Mouse (Mus musculus): ENCODE measurements at regions not wholly inside any gene's neighbourhood (a gene's known extent, or its start where the extent isn't known, plus 50 kb on each side); places are given as distances from the start of the nearest gene placed in this dataset.
A peak's percentile ranks its signal among the peaks of the same experiment; 100 is the strongest.

DNA sequence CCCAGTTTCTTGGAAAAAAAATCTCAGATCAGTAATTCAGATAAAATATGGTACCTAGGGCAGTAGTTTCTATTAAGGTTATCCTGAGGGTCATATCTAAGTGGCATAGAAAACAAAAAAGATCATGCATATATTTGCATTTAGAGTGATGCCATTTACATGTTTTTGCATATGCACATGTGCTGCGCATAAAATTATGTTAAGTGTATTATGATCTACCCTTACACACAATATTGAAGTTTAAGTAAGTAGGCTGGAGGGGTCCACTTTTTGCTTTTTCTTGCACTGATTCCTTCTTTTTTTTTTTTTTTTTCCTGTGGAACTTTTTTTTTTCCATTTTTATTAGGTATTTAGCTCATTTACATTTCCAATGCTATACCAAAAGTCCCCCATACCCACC is 193.1 kb upstream of the Ptbp2 start:
- intact Hi-C loops (cut with DNase I; ENCODE audit: low total_unique reads): no loop called here
- no peak for DNase-seq

DNA sequence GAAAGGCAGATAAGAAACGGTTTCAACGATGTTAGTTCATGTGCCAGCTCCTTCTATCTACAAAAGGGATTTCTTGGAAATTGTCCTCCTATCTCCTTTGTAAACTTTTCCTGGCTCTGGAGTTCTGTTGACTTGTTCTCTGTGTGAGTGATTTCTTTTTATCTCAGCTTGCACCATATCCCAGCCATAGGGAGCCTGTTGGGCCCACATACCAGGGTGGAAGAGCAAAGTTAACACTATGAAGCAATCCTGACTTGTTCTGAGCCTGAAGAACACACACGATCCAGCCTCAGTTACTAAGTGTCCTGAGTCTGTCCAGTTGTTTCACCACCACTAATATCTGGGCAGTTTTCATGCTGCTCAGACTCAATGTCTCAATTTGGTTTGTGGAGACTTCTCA is 192.1 kb upstream of the Ptbp2 start:
- DNase-seq: no peak
- intact Hi-C loops (cut with DNase I; ENCODE audit: low total_unique reads): no loop called here

DNA sequence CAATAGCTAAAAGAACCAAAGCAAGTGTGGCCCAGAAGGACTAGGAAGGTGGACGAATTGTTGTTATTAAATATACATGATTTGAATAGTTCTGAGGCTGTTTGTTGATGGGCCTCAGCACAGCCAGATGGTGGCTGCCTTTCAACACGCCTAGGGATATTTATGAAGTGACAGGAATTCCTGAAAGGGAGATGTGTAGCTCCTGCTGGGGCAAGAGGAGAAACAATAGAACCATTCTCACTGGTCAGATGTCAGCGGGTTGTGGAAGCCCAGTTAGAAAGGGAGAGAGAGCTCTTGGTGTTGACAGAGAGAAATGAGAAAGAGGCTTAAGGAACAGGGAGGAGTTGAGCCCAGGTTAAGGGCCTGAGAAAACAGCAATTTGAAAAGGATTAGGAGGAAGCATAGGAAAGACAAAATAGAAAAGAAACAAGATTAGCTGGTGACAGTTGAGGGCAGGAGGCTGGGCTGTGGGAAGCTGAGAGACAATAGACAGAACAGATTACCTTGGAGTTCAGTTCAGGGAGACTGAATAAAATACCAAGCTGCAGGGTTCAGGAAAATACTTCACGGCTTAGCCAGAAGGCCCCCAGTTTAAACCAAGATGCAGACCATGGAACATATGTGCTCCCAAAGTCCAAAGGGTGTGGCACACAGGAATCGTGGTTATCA is 174.7 kb upstream of the Ptbp2 start:
- DNase-seq: no peak
- intact Hi-C loops (cut with DNase I; ENCODE audit: low total_unique reads): no loop called here

DNA sequence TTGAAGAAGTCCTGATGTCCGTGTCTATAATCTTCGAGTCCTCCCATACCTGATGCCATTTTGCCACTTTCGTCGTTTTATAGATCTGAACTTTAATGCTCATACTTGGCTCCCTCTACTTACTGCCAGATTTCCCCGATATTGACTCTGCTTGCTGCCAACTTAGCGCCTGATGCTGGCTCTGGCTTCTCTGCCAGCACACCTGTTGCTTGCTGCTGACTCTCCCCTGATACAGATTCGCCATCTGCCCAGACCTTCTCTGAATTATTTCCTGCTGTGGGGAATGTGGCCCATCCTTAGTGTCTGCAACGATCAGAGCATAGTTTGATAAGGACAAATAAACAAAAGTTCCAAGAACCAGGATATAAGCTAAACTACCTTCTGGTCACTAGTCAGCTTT is 173.3 kb upstream of the Ptbp2 start:
- DNase-seq: no peak
- intact Hi-C loops (cut with DNase I; ENCODE audit: low total_unique reads): no loop called here

DNA sequence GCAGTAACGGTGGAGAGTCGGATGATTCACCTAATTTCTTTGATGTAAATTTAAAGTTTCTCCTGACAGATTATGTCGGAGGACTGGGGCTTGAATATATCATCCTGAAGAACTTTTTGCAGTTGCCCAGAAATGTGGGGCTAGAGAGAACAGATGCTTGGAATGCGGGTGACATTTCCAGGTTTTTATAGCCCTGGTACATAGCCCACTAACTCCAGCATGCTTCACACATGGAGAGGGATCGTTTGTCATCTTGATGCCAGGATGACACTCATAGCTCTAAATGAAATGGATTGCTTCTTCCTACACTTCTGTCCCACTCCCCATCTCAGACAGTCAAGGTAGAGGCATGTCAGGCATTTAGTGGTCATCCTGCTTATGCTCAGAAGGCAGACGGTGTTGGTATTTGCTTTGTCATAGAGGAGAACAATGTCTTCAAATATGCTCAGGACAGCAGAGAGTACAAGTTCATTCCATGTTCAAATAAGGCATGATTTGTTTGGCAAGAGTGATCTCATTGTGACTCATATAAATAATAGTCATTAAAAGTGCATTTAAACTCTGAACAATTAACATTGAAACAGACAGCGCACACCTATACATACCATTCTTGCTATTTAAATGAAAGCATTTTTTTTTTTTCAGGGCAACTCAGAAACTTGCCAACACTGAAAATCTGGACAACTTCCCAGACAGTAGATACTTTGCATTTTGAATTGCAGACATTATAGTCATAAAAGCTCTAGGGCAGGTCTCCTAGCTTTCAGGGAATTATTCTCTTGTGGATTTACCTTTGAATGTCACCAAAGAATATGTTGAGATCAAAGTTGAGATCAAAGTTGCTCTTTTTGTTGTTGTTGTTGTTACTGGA is 171.7 kb upstream of the Ptbp2 start:
- no peak for DNase-seq
- intact Hi-C loops (cut with DNase I; ENCODE audit: low total_unique reads): no loop called here

DNA sequence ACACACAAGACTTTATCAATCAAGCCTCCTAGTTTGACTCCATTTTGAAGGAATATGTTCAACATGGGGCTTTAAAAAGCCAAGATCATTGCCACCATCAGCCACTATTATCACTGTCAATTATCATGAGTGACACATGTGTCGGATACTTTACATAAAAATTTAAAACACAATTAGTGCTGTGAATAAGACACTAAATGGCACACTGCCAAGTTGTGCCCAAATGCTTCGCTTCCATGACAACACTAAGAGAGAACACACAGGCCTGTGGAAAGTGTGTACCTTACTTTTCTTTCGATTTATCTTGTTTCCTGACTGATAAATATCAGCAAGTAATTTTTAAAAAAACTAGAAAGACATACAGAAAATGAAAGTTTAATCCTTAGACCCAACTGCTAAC is 166.5 kb upstream of the Ptbp2 start:
- intact Hi-C loops (cut with DNase I; ENCODE audit: low total_unique reads): no loop called here

DNA sequence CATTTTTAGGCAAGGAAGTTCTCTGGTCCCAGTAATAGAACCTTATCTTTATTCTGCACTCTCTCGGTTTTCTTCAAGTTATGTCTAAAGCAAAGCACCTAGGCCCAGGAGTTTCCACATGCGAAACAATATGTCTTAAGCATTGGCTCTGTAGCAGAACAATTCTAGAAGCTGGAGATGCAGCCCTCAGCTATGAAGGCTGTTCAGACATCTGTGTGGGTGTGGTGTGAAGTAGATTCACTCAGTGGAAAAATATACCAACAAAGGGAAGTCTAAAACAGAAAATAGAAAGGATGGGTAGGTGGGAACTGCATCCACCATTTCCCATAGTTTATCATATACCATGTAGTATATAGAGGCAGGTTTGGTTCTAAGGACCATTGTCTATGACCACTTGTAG is 165.8 kb upstream of the Ptbp2 start:
- DNase-seq: no peak
- intact Hi-C loops (cut with DNase I; ENCODE audit: low total_unique reads): no loop called here

More for the DNA sequence above, 166.5 kb upstream of the Ptbp2 start:
- no peak for DNase-seq

DNA sequence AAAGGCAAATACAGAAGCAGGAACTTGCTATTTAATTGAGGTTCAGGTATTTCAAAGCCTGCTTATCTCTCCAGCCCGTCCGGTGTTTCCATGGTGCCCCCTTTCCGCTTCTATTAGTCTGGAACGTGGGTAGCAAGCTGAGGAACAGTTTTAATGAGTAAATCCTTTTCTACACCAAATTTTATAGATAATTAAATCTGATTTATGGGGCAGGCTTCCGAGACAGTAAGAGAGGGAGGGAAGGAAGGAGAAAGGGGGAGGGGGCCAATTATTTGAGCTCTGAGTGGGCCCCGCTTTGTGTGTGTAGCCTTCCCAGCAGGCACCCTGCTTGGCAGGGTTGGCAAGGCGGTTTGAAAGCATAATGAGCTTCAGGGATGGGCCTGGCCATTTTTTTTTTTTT is 165.4 kb upstream of the Ptbp2 start:
- DNase-seq: no peak
- intact Hi-C loops (cut with DNase I; ENCODE audit: low total_unique reads): no loop called here

DNA sequence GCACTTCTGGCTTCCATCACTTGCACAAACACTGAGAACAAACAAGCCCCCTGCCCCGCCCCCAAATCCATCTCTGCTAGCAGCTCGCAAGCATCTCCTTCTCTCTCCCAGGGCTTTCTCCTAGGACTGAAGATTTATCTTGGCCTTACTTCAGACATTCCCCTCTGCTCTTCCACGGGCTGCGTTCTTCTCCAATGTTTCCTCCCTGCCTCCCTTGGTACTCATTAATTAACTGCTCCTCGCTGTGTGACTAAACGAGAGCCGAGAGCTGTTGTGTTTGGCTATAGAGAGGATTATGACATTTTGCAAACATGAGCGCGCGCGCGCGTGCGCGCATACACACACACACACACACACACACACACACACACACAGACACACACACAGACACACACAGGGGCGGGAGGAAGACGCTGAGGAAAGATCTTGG is 164.8 kb upstream of the Ptbp2 start:
- intact Hi-C loops (cut with DNase I; ENCODE audit: low total_unique reads): no loop called here
- peak; percentile 23 for DNase-seq

DNA sequence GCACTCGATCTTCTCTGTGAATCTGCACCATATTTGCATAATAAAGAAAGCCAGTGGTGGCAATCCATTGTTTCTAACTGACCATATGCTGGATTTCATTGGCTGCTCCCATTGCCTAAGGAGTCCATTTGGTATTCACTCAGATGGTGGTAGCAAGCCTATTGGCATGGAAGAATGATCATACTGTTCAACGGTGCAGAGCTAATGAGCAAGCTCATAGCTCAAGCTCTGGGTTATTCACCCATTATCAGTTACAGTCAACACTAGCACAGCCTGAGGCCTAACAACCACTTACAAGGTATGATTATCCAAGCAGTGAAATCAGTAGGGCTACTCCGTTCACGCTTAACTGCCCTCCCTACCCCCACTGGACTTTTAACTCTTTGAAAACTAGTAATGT is 162.9 kb upstream of the Ptbp2 start:
- no peak for DNase-seq
- intact Hi-C loops (cut with DNase I; ENCODE audit: low total_unique reads): no loop called here

DNA sequence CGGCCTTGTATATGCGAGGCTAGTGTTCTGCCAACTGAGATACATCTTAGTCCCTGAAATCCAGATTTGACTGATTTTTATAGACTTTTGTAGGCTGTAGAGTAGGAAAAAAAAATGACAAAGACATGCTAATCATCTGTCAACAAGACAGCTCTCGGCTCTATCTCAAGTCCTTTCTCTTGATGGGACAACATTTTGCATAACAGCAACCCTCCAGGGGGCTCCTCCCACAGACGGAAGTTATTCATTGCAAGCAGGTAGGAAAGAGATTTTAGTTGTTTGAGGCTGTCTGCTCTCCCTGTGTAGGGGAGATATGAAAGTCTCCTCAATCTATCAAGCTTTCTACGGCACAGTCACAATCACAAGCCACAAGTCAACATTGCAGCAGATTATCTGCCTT is 159.8 kb upstream of the Ptbp2 start:
- intact Hi-C loops (cut with DNase I; ENCODE audit: low total_unique reads): no loop called here
- no peak for DNase-seq

DNA sequence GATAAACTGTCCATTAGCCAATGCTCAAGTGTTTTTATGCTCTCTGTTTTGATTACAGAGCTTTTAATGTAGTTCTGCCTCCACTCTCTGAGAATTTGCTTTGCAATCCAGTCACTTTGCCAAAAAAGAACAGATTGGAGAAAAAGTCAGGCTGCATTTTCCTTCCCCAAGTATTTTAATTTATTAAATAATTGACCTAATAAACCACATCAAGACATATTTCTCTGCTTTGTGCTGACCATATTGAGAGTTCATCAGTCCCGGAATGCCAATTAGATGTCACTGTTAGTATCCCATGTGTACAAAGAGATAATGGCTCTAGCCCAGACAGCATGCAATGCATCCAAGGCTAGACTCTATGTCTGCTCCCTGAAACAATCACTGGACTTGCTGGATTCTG is 154.8 kb upstream of the Ptbp2 start:
- no peak for DNase-seq
- intact Hi-C loops (cut with DNase I; ENCODE audit: low total_unique reads): no loop called here

DNA sequence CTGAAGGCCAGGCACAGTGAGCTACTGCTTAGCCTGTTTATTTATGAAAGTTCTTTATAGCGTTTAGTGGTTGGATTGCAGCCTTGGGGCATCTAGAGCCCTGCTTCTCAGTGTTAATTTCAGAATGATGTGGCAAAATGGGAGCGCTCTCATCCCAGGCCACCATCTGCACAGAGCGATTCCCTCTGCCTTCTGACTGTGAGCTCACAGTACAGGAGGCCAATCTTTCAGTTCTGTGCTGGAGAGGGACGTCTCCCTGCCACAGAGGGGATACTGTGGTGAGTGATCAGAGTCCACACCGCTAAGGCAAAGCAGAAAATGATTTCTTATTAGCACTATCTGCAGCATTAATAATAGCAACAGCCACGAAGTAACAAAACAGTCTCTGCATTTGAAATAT is 154.2 kb upstream of the Ptbp2 start:
- no peak for DNase-seq
- intact Hi-C loops (cut with DNase I; ENCODE audit: low total_unique reads): no loop called here

DNA sequence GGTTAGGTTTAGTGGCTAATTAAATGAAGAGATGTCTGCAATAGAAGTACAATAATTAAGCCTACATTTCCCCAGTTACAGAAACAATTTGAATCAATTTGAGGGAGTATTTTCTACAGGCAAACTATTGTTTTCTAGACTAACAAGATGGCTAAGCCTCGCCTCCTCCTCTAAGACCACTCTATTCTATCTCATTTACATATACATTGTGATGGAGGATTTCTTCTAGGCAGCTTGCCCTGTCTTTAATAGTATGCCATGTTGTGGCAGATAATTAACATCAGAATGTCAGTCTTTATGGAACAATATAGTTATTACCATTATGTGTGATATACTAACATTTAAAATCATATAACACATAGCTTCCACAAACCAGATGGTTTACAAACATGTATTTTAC is 152.3 kb upstream of the Ptbp2 start:
- intact Hi-C loops (cut with DNase I; ENCODE audit: low total_unique reads): no loop called here

DNA sequence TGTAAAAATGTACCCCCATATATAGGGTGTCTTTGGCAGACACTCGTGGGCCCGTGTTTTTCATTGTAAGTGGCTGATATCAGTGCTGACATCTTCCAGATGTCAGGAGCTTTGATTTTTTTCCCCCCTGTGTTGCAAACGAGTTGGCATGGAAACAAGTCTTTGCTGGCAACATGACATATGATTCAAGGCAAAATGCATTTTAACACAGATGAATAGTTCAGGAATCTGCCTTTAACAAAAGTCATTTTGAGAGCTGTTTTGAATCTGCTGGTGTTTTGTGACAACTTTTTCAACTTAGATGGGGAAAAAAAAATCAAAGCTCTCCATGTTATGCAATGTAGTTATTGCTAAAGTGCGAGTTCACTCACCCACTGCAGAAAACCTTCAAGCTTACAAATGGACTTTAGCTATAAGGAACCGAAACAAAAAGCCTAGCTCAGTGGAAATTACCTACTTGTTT is 148.8 kb upstream of the Ptbp2 start:
- intact Hi-C loops (cut with DNase I; ENCODE audit: low total_unique reads): no loop called here
- DNase-seq: peak; percentile 7

More for the DNA sequence above, 152.3 kb upstream of the Ptbp2 start:
- DNase-seq: no peak

DNA sequence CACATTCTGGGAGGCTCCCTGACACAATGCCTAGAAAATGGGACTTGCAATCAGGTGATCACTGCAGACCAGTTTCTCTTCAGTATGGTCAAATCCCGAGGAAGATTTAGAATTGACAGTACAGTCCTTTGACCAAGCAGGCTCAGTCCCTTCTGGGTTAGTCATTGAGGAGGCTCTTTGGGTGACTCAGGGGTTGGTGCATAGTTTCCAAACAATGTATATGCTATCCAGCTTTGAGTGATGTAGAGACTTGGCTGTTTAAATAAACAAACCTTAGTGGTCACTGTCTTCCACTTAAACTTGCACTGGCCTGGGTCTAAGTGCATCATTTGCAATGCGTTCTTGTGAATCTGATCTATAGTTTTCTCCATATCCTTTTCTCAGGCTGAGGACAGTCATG is 144.0 kb upstream of the Ptbp2 start:
- no peak for DNase-seq

DNA sequence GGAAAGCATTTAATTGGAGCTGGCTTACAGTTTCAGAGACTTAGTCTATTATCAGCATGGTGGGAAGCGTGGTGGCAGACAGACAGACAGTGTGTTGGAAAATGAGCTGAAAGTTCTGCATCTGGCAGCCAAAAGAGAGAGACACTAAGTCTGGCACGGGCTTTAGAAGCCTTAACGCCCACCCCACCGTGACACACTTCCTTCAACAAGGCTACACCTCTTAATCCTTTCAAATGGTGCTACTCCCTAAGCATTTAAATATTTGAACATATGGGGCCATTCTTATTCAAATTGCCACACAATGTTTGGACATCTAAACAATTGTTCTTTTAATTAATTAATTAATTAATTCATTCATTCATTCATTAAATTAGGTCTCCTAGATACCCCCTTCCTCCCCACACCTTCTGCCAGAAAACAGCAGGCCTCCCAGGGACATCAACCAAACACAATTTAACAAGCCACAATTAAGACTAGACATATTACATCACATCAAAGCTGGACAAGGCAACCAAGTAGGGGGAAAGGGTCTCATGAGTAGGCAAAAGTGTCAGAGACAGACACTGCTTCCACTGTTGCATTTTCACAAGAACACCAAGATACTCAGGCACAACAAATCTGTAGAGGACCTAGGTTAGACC is 135.4 kb upstream of the Ptbp2 start:
- intact Hi-C loops (cut with DNase I; ENCODE audit: low total_unique reads): no loop called here

More for the DNA sequence above, 144.0 kb upstream of the Ptbp2 start:
- intact Hi-C loops (cut with DNase I; ENCODE audit: low total_unique reads): no loop called here

DNA sequence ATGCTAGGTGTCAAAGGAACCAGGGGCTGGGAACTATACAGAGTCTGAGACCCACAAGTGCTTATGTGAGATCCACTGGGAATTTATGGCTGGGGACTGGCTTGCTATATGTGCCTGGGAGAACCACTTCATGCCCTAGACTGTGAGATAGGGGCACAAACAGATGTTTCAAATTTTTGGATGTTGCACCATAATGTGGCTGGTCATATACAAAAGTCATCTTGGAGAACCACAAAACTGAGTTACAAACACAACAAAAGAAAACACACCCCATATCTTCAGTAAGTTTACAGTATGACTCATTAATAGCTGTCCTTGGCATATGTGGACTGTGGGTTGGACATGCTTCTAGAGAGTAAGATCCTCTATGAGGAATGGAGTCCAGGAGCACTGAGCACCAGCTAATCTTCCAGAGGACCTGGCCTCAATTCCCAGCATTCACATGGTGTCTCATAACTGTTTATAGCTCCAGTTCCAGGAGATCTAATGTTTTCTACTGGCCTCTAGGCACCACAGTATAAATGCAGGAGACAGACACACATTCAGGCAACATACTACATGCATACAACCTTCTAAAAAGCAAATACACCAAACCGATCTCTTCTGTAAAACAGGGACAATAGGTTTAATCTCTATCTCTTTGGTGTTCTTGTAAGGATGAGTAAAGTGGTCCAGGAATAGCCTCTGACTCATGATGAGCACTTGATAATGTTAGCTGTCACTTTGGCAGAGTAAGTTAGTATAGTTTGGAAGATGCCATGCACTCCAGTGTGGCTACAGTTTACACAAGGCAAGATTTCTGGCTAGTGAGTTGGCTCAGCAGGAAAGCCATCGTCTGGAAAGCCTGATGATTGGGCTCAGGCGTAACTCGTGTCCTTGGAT is 132.0 kb upstream of the Ptbp2 start:
- no peak for DNase-seq
- intact Hi-C loops (cut with DNase I; ENCODE audit: low total_unique reads): no loop called here

More for the DNA sequence above, 135.4 kb upstream of the Ptbp2 start:
- no peak for DNase-seq

DNA sequence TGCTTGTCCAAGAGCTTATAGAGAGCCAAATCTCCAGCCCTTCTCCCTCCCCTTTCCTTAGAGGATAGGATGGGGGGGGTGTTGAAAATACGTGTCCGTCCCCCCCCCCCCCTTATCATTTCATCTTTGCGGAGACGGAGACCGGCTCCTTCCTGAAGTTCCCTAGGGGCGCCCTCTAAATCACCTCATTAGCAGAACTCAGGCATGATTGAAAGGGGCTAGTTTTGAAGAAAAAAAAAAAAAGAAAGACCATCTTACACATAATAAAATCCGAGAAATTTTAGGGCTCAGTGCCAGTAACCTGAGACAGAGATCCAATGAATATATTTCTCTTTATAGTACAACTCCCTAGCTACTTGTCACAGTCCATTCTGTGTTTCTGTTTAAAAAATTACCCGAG is 127.3 kb upstream of the Ptbp2 start:
- intact Hi-C loops (cut with DNase I; ENCODE audit: low total_unique reads): no loop called here
- no peak for DNase-seq

DNA sequence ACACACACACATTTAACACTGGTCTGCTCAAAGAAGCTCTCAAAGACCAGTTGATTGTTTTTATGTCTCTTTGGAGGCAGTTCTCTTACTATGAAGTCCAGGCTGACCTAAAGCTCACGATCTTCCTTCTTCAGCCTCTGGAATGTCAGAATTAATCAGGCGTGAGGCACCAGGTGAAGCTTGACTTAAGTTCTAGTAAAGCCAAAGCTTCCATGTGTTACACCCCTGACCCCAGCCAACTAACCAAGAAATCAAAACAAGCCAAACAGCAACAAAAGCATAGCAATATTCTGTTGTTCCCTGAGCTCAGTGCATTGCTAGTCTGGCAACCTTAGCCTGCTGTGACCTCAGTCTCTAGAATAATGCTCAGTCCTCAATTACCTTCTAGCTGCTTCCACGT is 120.0 kb upstream of the Ptbp2 start:
- no peak for DNase-seq
- intact Hi-C loops (cut with DNase I; ENCODE audit: low total_unique reads): no loop called here
